Mouse (Mus musculus) neural tube, embryonic 15.5 days (tissue): Measurements from ENCODE around the gene Zfp472. TPM values are rescaled to one million over a fixed set of nuclear protein-coding genes. Genes with fewer than 3 reads are reported as not detected.

ENCODE experiments used
- ATAC-seq: fragments of 200-750 bp; cut with Nextera tagmentation; 2 replicates; pipeline ENCODE4 v1.8.0; 2017; ENCODE audit warnings: mild to moderate bottlenecking, moderate TSS enrichment, moderate library complexity; ENCODE audit not compliant: low FRiP score
- H3K27ac ChIP-seq: fragments of 300-500 bp; sonication (generic); replicated peaks from 2 replicates; pipeline ENCODE4 v1.5.1; 2015; ENCODE audit warnings: mild to moderate bottlenecking, inconsistent platforms
- H3K27me3 ChIP-seq: fragments of 300-500 bp; sonication (generic); replicated peaks from 2 replicates; pipeline ENCODE4 v1.6.1; 2015; ENCODE audit warnings: inconsistent platforms
- H3K36me3 ChIP-seq: fragments of 300-500 bp; sonication (generic); 2 replicates; pipeline ENCODE4 v1.6.1; 2015; ENCODE audit warnings: inconsistent platforms
- H3K4me1 ChIP-seq: fragments of 300-500 bp; sonication (generic); 2 replicates; pipeline ENCODE4 v1.6.1; 2015; ENCODE audit warnings: inconsistent platforms
- H3K4me2 ChIP-seq: fragments of 300-500 bp; sonication (generic); 2 replicates; pipeline ENCODE4 v1.6.1; 2015; ENCODE audit warnings: inconsistent platforms, mild to moderate bottlenecking, moderate library complexity
- H3K4me3 ChIP-seq: fragments of 300-500 bp; sonication (generic); replicated peaks from 2 replicates; pipeline ENCODE4 v1.5.1; 2015; ENCODE audit warnings: mild to moderate bottlenecking, inconsistent platforms
- H3K9ac ChIP-seq: fragments of 300-500 bp; sonication (generic); replicated peaks from 2 replicates; pipeline ENCODE4 v1.6.1; 2015; ENCODE audit warnings: mild to moderate bottlenecking, inconsistent platforms
- H3K9me3 ChIP-seq: fragments of 300-500 bp; sonication (generic); replicated peaks from 2 replicates; pipeline ENCODE4 v1.6.1; 2016; ENCODE audit warnings: inconsistent platforms
- WGBS: fragments of 180-500 bp; shearing (Covaris S2); methylation state at CpG from one replicate; pipeline ENCODE4 v1.1.7; 2015; ENCODE audit warnings: mixed read lengths; 5-methylcytosine and 5-hydroxymethylcytosine counted together
- polyA plus RNA-seq: library from polyadenylated mRNA; unstranded; fragments of >200 nt; fragmentation: Nextera tagmentation; extraction: Ambion mirVana; gene quantifications from 2 replicates; pipeline ENCODE4 v1.2.1, GENCODE M21; 2015

Gene Zfp472
- polyA plus RNA-seq: 8.5 and 9.0 TPM in 2 replicates

DNA sequence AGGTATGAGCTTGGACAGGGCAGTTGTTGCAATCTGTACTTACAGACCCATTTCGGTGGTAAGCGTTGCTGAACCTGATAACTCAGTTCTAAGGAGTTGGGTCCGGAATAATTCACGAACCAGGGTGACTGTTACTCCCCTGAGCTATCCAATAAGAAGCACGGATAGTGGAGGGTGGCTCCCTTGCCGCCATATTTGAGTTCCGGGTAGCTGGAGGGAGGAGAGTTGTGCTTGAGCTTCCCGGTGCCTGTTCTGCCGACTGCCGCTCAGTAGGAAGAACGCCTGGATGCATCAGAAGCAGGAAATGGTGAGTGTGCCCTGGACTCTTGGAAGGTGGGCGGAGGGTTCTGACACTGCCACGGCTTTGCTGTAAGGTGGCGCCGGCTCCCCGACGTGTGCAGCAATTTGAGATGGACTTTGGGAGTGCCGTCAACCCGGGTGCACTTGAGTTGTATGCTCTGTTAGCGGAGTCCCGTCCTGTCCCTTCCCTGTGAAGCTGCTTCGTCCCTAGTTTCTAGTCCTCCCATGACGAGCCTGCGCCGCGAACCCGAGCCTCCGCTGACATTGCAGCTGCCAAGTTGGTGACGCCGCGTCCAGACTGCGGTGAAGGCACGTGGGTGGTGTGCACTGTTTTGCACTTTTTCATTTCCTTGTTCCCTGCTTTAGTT lies at the start of gene Zfp472:
Gene Zfp472, plus strand, starts transcription at position 192 of the 668 bp plus-strand sequence.
- H3K27me3 ChIP-seq: no peaks in the 10 kb centered on the region
- no peaks in the 10 kb centered on the region for H3K36me3 ChIP-seq
- peaks cover 18% of the 10 kb centered on the region for H3K4me1 ChIP-seq
- peak within 1 kb of the TSS; percentile 87 for H3K4me3 ChIP-seq
- H3K4me2 ChIP-seq: peak within 1 kb of the TSS; percentile 87
- H3K9me3 ChIP-seq: no peaks in the 10 kb centered on the region
- under 1% methylated on average over 33 of the region's 33 CpGs for WGBS
- peak within 1 kb of the TSS; percentile 67 for H3K9ac ChIP-seq
- peak; percentile 100 for ATAC-seq
- peak within 1 kb of the TSS; percentile 82 for H3K27ac ChIP-seq

DNA sequence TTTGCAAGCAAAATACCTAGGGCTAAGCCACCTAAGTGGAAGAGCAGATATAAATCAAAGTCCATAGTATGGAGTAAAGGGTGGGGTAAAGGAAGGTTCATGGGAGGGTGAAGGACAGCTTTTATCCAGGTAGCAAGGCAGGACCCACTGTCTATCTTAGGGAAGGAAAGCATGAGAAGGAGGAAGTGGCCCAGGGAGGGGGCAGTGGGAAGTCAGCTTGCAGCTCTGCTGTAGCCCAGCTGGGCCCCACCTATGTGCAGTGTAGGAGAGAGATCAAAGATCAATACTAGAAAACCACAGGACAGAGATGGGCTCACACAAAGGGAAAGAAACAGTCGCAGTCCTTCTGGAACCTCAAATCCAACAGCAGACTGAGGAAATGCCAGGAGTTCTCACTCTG lies 49.5 kb upstream of the Zfp472 start:
- H3K4me3 ChIP-seq: no peak overlapping the region
- no peaks in the 10 kb centered on the region for H3K4me1 ChIP-seq
- H3K27me3 ChIP-seq: peaks cover 12% of the 10 kb centered on the region
- no peaks in the 10 kb centered on the region for H3K9me3 ChIP-seq
- WGBS: 89% methylated on average over 1 of the region's 1 CpGs
- H3K27ac ChIP-seq: no peak overlapping the region
- no peak overlapping the region for H3K9ac ChIP-seq
- H3K36me3 ChIP-seq: no peaks in the 10 kb centered on the region
- H3K4me2 ChIP-seq: no peak overlapping the region
- ATAC-seq: no peak

DNA sequence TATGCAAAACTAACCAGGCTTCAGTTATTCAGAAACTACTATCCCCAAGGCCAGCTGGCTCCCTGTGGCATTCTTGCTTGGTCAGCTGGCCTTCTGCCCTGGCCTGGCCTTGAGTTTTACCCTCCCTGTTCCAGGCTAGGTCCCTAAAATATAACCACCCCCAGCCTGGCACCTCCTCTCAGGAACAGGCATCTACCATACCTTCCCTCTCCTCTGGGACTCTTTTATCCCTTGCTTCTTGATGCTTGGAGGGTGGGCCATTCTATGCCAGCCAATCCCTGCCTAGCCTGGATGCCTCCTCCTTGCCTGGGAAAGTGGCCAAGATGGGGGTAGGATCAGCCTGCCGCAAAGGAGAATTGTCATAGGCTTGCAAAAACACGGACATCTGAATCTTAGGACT lies 48.5 kb upstream of the Zfp472 start, which contains the start of gene Cyp4f14:
Gene Cyp4f14, minus strand, starts transcription at position 212 of the 400 bp plus-strand sequence.
- no peak within 1 kb of the TSS for H3K4me2 ChIP-seq
- H3K36me3 ChIP-seq: no peaks in the 10 kb centered on the region
- H3K9ac ChIP-seq: no peak within 1 kb of the TSS
- H3K27me3 ChIP-seq: peaks cover 12% of the 10 kb centered on the region
- H3K9me3 ChIP-seq: 0 out of 2 replicates have a peak, but pooled peaks cover 4% of the 10 kb centered on the region
- H3K4me1 ChIP-seq: no peaks in the 10 kb centered on the region
- no peak within 1 kb of the TSS for H3K27ac ChIP-seq
- ATAC-seq: no peak
- 74% methylated on average over 2 of the region's 2 CpGs for WGBS
- H3K4me3 ChIP-seq: no peak within 1 kb of the TSS

DNA sequence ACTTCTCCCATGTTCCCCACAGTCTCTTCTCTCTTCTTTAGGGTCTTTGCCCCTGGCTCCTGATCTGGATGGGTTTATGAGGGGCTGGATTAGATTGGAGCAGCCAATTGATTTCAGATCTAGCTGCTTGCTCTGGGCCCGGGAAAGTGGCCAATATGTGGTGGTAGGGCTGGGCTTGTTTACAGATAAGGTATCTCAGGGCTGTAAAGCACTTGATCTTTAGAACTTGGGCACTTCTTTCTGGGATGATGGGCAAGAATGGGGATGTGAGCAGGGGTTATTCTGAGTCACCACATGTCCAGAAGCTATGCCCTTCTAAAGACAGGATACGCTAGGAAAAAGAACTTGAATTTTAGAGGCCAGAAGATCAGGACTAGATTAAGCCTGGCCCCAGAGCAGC lies 46.5 kb upstream of the Zfp472 start:
- no peak overlapping the region for H3K27ac ChIP-seq
- WGBS: 76% methylated on average over 2 of the region's 2 CpGs

DNA sequence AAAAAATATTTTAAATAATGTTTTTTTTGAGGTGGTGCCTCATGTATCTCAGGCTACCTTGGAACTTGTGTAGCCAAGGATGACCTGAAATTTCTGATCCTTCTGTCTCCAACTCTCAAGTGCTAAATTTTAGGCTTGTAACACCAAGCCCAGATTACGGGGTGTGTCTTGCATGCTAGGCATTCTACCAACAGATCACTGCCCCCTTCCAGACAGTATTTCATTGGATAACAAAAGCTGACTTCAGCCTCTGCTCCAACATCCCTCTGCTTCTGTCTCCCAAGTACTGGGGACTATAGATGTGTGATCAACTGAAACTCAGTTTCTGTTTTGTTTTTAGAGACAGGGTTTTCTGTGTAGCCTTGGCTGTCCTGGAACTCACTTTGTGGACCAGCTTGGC lies 41.9 kb upstream of the Zfp472 start:
- no peak overlapping the region for H3K27ac ChIP-seq
- WGBS: 87% methylated on average over 1 of the region's 1 CpGs

More for the DNA sequence above, 46.5 kb upstream of the Zfp472 start:
- Histone ChIP-seq H3K36me3 (no peaks in the 10 kb centered on the region), H3K4me3 (no peak overlapping the region), H3K9me3 (0 out of 2 replicates have a peak, but pooled peaks cover 4% of the 10 kb centered on the region), H3K27me3 (peaks cover 12% of the 10 kb centered on the region; the same call in 1 of the 2 replicates), H3K4me2 (no peak overlapping the region), H3K9ac (no peak overlapping the region), H3K4me1 (no peaks in the 10 kb centered on the region)
- no peak for ATAC-seq

DNA sequence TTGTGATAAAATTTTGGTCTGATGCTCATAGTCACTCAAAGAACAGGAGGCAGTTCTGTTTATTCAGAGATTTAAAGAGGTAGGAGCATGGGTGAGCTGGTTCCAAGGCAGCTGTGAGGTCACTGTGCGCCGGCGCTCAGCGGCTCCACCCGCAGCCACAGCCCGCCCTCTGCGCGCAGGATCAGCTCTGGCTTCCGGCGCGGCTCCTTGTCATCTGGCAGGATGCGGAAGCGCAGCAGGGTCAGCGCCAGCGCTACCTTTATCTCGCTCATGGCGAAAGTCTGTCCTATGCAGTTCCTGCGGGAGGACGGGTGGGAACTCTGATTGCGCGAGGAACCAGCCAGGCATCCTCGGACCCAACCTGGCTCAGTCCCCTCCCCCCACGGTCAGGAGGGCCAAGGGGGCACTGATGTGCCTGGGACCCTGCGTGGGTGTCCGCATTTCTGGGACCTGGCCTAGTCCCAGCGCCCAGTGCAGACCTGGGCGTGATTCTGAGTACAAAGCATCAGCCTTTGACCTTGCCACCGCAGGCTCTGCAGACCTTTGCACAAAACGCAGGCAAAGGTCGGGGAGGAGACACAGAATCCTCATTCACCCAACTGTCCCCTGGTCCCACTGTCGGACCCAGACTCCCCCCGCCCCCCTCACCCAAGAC lies 40.8 kb upstream of the Zfp472 start:
- peaks cover 17% of the 10 kb centered on the region; the same call in 1 of the 2 replicates for H3K27me3 ChIP-seq
- H3K4me3 ChIP-seq: peak overlapping the region; percentile 50
- H3K4me2 ChIP-seq: peak overlapping the region; percentile 87
- H3K4me1 ChIP-seq: peaks cover 5% of the 10 kb centered on the region
- WGBS: 20% methylated on average over 32 of the region's 32 CpGs
- peak; percentile 97 for ATAC-seq
- H3K9ac ChIP-seq: peak overlapping the region; percentile 67
- H3K9me3 ChIP-seq: 0 out of 2 replicates have a peak, but pooled peaks cover 4% of the 10 kb centered on the region
- no peaks in the 10 kb centered on the region for H3K36me3 ChIP-seq
- peak overlapping the region; percentile 70 for H3K27ac ChIP-seq

More for the DNA sequence above, 41.9 kb upstream of the Zfp472 start:
- no peaks in the 10 kb centered on the region for H3K36me3 ChIP-seq
- H3K9me3 ChIP-seq: 0 out of 2 replicates have a peak, but pooled peaks cover 4% of the 10 kb centered on the region
- H3K4me2 ChIP-seq: no peak overlapping the region
- no peak overlapping the region for H3K9ac ChIP-seq
- ATAC-seq: no peak
- H3K4me3 ChIP-seq: no peak overlapping the region
- peaks cover 5% of the 10 kb centered on the region for H3K4me1 ChIP-seq
- H3K27me3 ChIP-seq: peaks cover 18% of the 10 kb centered on the region; the same call in 1 of the 2 replicates

DNA sequence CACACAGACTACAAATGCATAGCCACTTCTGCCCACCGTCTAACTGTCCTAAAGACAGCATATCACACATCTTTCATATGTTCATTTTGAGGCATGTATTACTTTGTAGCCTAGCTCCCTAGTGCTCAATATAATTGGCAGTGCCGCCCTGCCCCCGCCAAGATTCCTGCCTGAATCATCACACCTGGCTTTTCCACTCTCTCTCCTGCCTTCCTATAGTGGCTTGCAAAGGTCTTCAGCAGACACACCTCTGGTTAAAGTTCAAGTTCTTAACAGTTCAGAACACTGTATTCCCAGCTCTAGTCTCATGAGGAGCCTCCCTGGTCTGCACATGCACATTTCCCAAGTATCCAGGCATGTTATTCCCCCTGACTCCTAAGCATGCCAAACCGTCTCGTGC lies 37.8 kb upstream of the Zfp472 start:
- peaks cover 15% of the 10 kb centered on the region for H3K27me3 ChIP-seq
- no peaks in the 10 kb centered on the region for H3K9me3 ChIP-seq
- H3K9ac ChIP-seq: no peak overlapping the region
- no peak overlapping the region for H3K4me3 ChIP-seq
- H3K27ac ChIP-seq: no peak overlapping the region
- ATAC-seq: no peak
- no peaks in the 10 kb centered on the region for H3K36me3 ChIP-seq
- no peak overlapping the region for H3K4me2 ChIP-seq
- peaks cover 5% of the 10 kb centered on the region for H3K4me1 ChIP-seq
- 82% methylated on average over 5 of the region's 5 CpGs for WGBS

DNA sequence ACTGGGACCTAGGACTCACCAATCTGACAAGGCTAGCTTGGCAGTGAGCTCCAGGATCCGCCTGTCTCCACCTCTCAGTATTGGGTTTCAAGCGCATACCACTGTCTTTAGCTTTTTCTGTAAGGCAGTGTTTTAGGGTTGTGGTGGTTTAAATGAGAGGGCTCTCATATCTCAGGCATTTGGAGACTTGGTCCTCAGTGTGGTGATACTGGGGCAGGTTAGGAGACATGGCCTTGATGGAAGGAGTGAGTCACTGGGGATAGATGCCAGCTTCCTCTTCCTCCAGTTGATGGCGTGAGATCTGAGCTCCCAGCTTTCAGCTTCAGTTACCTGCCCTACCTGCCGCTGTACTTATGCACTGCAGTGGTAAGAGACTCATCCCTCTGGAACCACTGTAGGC lies 25.8 kb upstream of the Zfp472 start:
- no peak for ATAC-seq
- no peak overlapping the region for H3K4me3 ChIP-seq
- H3K4me1 ChIP-seq: no peaks in the 10 kb centered on the region
- no peaks in the 10 kb centered on the region for H3K36me3 ChIP-seq
- H3K27ac ChIP-seq: no peak overlapping the region
- WGBS: 85% methylated on average over 4 of the region's 4 CpGs
- no peaks in the 10 kb centered on the region for H3K9me3 ChIP-seq
- no peaks in the 10 kb centered on the region for H3K27me3 ChIP-seq
- H3K4me2 ChIP-seq: no peak overlapping the region
- H3K9ac ChIP-seq: no peak overlapping the region

DNA sequence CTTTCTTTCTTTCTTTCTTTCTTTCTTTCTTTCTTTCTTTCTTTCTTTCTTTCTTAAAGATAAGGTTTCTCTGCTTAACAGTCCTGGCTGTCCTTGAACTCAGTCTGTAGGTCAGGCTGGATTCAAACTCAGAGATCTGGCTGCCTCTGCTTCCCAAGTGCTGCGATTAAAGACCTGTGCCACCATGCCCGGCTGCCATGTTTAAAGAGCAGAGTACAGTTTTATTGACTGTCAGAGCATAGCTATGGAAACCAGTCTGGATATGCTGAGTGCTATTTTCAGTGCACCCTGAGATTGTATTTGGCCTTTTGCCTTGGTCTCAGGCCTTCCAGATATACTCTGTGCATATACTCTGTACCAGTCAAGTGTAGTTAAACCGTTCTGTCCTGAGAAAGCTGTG lies 22.0 kb upstream of the Zfp472 start:
- WGBS: 96% methylated on average over 3 of the region's 3 CpGs

DNA sequence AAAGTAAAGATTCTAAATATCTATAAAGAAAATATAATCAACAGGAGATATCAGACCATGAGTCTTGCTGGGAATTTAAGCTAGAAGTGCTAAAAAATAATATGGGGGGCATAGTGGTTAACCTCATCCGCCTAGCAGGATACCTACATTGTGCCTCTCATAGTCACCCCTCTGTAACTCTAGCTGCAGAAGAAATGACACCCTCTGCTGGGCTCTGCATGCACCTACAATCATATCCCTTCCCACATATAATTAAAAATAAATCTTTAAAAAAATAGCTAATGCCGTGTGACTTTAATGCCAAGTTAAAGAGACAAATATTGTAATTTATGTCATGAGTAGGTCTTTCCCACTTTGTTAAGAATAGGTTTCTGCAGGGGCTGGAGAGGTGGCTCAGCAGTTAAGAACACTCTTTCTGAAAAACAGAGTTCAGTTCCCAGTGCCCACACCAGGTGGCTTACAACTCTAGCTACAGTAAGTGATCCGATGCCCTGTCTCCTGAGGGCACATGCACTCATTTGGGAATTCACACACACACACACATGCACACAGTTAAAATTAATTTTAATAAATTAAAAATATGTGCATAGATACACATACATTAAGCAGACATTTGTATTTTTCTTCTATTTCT lies 21.1 kb upstream of the Zfp472 start:
- Histone ChIP-seq H3K27ac (no peak overlapping the region), H3K4me3 (no peak overlapping the region), H3K27me3 (no peaks in the 10 kb centered on the region), H3K36me3 (no peaks in the 10 kb centered on the region), H3K9me3 (no peaks in the 10 kb centered on the region), H3K4me1 (peaks cover 17% of the 10 kb centered on the region), H3K9ac (no peak overlapping the region), H3K4me2 (no peak overlapping the region)
- ATAC-seq: no peak
- WGBS: 62% methylated on average over 3 of the region's 3 CpGs

More for the DNA sequence above, 22.0 kb upstream of the Zfp472 start:
- ATAC-seq: no peak
- Histone ChIP-seq H3K4me3 (no peak overlapping the region), H3K36me3 (no peaks in the 10 kb centered on the region), H3K27me3 (no peaks in the 10 kb centered on the region), H3K4me1 (peaks cover 17% of the 10 kb centered on the region), H3K27ac (no peak overlapping the region), H3K9ac (no peak overlapping the region), H3K4me2 (no peak overlapping the region), H3K9me3 (no peaks in the 10 kb centered on the region)

DNA sequence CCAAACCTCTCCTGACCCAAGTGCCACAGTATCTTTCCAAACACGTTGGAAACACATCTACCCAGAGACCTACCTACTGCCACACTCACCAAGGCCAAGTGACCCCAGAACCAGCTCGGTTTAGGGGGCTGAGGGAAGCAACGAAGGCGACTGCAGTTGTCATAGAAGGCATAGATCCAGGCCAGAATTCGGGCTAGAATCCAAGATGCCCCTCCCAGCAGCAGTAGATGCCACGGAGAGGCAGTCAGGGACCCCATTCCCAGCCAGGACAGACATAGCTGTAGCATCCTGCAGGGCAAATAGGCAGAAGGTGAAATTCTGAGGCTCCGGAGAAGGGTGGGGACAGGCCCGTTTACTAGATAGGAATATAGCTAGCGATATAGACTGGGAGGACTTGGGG lies 18.9 kb upstream of the Zfp472 start:
- WGBS: 65% methylated on average over 9 of the region's 9 CpGs
- Histone ChIP-seq H3K27me3 (no peaks in the 10 kb centered on the region), H3K4me2 (peak overlapping the region; percentile 75), H3K9ac (peak overlapping the region; percentile 45), H3K9me3 (no peaks in the 10 kb centered on the region), H3K27ac (peak overlapping the region; percentile 61), H3K4me1 (peaks cover 17% of the 10 kb centered on the region), H3K4me3 (peak overlapping the region; percentile 50), H3K36me3 (no peaks in the 10 kb centered on the region)
- no peak for ATAC-seq
